Mouse (Mus musculus): ENCODE data around the gene Krt12. TPM values are rescaled to one million over a fixed set of nuclear protein-coding genes. Genes with fewer than 3 reads are reported as not detected.

Krt12 gene
- not detected in 2 replicates for polyA plus RNA-seq (2015; fragmentation: Nextera tagmentation; extraction: Ambion mirVana)

GRCm38 (mm10) chr11:99422159-99422558, at the start of gene Krt12:
TSS of gene Krt12 (minus strand) at chr11:99422259.
- H3K27me3 ChIP-seq (replicated peaks; ENCODE audit: insufficient read depth, low read length) = no peaks in the 10 kb centered on the region
- no peak for DNase-seq (ENCODE audit: low spot score)
- ATAC-seq = no peak
- no peaks in the 10 kb centered on the region for H3K9me3 ChIP-seq (ENCODE audit: low read length)
- WGBS = 79% methylated on average over 10 of the region's 10 CpGs
- no peaks in the 10 kb centered on the region for H3K36me3 ChIP-seq (ENCODE audit: insufficient read depth, low read length)
- no peak within 1 kb of the TSS for H3K4me3 ChIP-seq (ENCODE audit: low read depth, low read length)
- H3K27ac ChIP-seq (ENCODE audit: low read length) = no peak within 1 kb of the TSS
- H3K4me1 ChIP-seq (ENCODE audit: insufficient read depth, low read depth, low read length) = no peaks in the 10 kb centered on the region
- H3K9ac ChIP-seq (replicated peaks; ENCODE audit: low read depth) = no peak within 1 kb of the TSS
- TF ChIP-seq EP300 (IDR thresholded peaks at IDR 0.05) (no peak), CTCF (IDR thresholded peaks at IDR 0.05) (no peak)
- H3K4me2 ChIP-seq (replicated peaks; ENCODE audit: low read depth, low read length) = no peak within 1 kb of the TSS

- DNase-seq (ENCODE audit: low spot score) (peak; percentile 74), ATAC-seq (peak; percentile 36)
- Histone ChIP-seq H3K4me3 (ENCODE audit: low read depth, low read length) (no peak overlapping the region), H3K9ac (replicated peaks; ENCODE audit: low read depth) (no peak overlapping the region), H3K36me3 (ENCODE audit: insufficient read depth, low read length) (no peaks in the 10 kb centered on the region), H3K9me3 (ENCODE audit: low read length) (no peaks in the 10 kb centered on the region), H3K4me2 (replicated peaks; ENCODE audit: low read depth, low read length) (no peak overlapping the region), H3K27ac (ENCODE audit: low read length) (peak overlapping the region; percentile 59; the same call in 1 of the 2 replicates), H3K27me3 (replicated peaks; ENCODE audit: insufficient read depth, low read length) (no peaks in the 10 kb centered on the region), H3K4me1 (ENCODE audit: insufficient read depth, low read depth, low read length) (no peaks in the 10 kb centered on the region)
- TF ChIP-seq EP300 (IDR thresholded peaks at IDR 0.05) (no peak), CTCF (IDR thresholded peaks at IDR 0.05) (no peak)
- WGBS = 17% methylated on average over 4 of the region's 4 CpGs
Measured at GRCm38 (mm10) chr11:99469228-99469627, 47.2 kb upstream of the Krt12 start.

GRCm38 (mm10) chr11:99468566-99468965, 46.5 kb upstream of the Krt12 start:
- Histone ChIP-seq H3K9me3 (ENCODE audit: low read length) (no peaks in the 10 kb centered on the region), H3K36me3 (ENCODE audit: insufficient read depth, low read length) (no peaks in the 10 kb centered on the region), H3K4me3 (ENCODE audit: low read depth, low read length) (no peak overlapping the region), H3K27ac (ENCODE audit: low read length) (peak overlapping the region; percentile 59; the same call in 1 of the 2 replicates), H3K27me3 (replicated peaks; ENCODE audit: insufficient read depth, low read length) (no peaks in the 10 kb centered on the region), H3K9ac (replicated peaks; ENCODE audit: low read depth) (no peak overlapping the region), H3K4me1 (ENCODE audit: insufficient read depth, low read depth, low read length) (no peaks in the 10 kb centered on the region), H3K4me2 (replicated peaks; ENCODE audit: low read depth, low read length) (no peak overlapping the region)
- peak; percentile 51 for ATAC-seq
- WGBS = 51% methylated on average over 11 of the region's 11 CpGs
- peak; percentile 65 for DNase-seq (ENCODE audit: low spot score)
- TF ChIP-seq CTCF (IDR thresholded peaks at IDR 0.05) = no peak
- no peak for TF ChIP-seq EP300 (IDR thresholded peaks at IDR 0.05)

- Histone ChIP-seq H3K4me3 (ENCODE audit: low read depth, low read length) (no peak overlapping the region), H3K9ac (replicated peaks; ENCODE audit: low read depth) (no peak overlapping the region), H3K27me3 (replicated peaks; ENCODE audit: insufficient read depth, low read length) (no peaks in the 10 kb centered on the region), H3K4me2 (replicated peaks; ENCODE audit: low read depth, low read length) (no peak overlapping the region), H3K9me3 (ENCODE audit: low read length) (no peaks in the 10 kb centered on the region), H3K27ac (ENCODE audit: low read length) (peak overlapping the region; percentile 16), H3K4me1 (ENCODE audit: insufficient read depth, low read depth, low read length) (no peaks in the 10 kb centered on the region), H3K36me3 (ENCODE audit: insufficient read depth, low read length) (no peaks in the 10 kb centered on the region)
- WGBS = 5% methylated on average over 7 of the region's 7 CpGs
- peak; percentile 65 for ATAC-seq
- no peak for TF ChIP-seq CTCF (IDR thresholded peaks at IDR 0.05)
- no peak for TF ChIP-seq EP300 (IDR thresholded peaks at IDR 0.05)
- DNase-seq (ENCODE audit: low spot score) = peak; percentile 72
Measured at GRCm38 (mm10) chr11:99466316-99466715, 44.3 kb upstream of the Krt12 start.

GRCm38 (mm10) chr11:99464836-99465235, 42.8 kb upstream of the Krt12 start:
- no peak overlapping the region for H3K27ac ChIP-seq (ENCODE audit: low read length)
- no peaks in the 10 kb centered on the region for H3K36me3 ChIP-seq (ENCODE audit: insufficient read depth, low read length)
- ATAC-seq (peak; percentile 13; the same call in 1 of the 2 replicates), DNase-seq (ENCODE audit: low spot score) (peak; percentile 86)
- no peak overlapping the region for H3K4me2 ChIP-seq (replicated peaks; ENCODE audit: low read depth, low read length)
- H3K9me3 ChIP-seq (ENCODE audit: low read length) = no peaks in the 10 kb centered on the region
- H3K9ac ChIP-seq (replicated peaks; ENCODE audit: low read depth) = no peak overlapping the region
- H3K27me3 ChIP-seq (replicated peaks; ENCODE audit: insufficient read depth, low read length) = no peaks in the 10 kb centered on the region
- 3% methylated on average over 5 of the region's 5 CpGs for WGBS
- H3K4me3 ChIP-seq (ENCODE audit: low read depth, low read length) = no peak overlapping the region
- peak; percentile 26; the same call in 1 of the 2 replicates for TF ChIP-seq EP300 (IDR thresholded peaks at IDR 0.05)
- TF ChIP-seq CTCF (IDR thresholded peaks at IDR 0.05) = peak; percentile 82
- no peaks in the 10 kb centered on the region for H3K4me1 ChIP-seq (ENCODE audit: insufficient read depth, low read depth, low read length)

- ATAC-seq (no peak), DNase-seq (ENCODE audit: low spot score) (peak; percentile 81)
- H3K27ac ChIP-seq (ENCODE audit: low read length) = no peak overlapping the region
- TF ChIP-seq EP300 (IDR thresholded peaks at IDR 0.05) = no peak
- TF ChIP-seq CTCF (IDR thresholded peaks at IDR 0.05) = peak; percentile 95
- H3K4me3 ChIP-seq (ENCODE audit: low read depth, low read length) = no peak overlapping the region
- no peak overlapping the region for H3K9ac ChIP-seq (replicated peaks; ENCODE audit: low read depth)
- no peaks in the 10 kb centered on the region for H3K36me3 ChIP-seq (ENCODE audit: insufficient read depth, low read length)
- 9% methylated on average over 8 of the region's 8 CpGs for WGBS
- H3K9me3 ChIP-seq (ENCODE audit: low read length) = no peaks in the 10 kb centered on the region
- H3K4me2 ChIP-seq (replicated peaks; ENCODE audit: low read depth, low read length) = no peak overlapping the region
- H3K4me1 ChIP-seq (ENCODE audit: insufficient read depth, low read depth, low read length) = no peaks in the 10 kb centered on the region
- no peaks in the 10 kb centered on the region for H3K27me3 ChIP-seq (replicated peaks; ENCODE audit: insufficient read depth, low read length)
Measured at GRCm38 (mm10) chr11:99463155-99463554, 41.1 kb upstream of the Krt12 start.

GRCm38 (mm10) chr11:99461736-99462135, 39.7 kb upstream of the Krt12 start:
- Histone ChIP-seq H3K36me3 (ENCODE audit: insufficient read depth, low read length) (no peaks in the 10 kb centered on the region), H3K4me3 (ENCODE audit: low read depth, low read length) (no peak overlapping the region), H3K9me3 (ENCODE audit: low read length) (no peaks in the 10 kb centered on the region), H3K27me3 (replicated peaks; ENCODE audit: insufficient read depth, low read length) (no peaks in the 10 kb centered on the region), H3K27ac (ENCODE audit: low read length) (no peak overlapping the region), H3K9ac (replicated peaks; ENCODE audit: low read depth) (no peak overlapping the region), H3K4me2 (replicated peaks; ENCODE audit: low read depth, low read length) (no peak overlapping the region), H3K4me1 (ENCODE audit: insufficient read depth, low read depth, low read length) (no peaks in the 10 kb centered on the region)
- TF ChIP-seq CTCF (IDR thresholded peaks at IDR 0.05) (no peak), EP300 (IDR thresholded peaks at IDR 0.05) (no peak)
- no peak for DNase-seq (ENCODE audit: low spot score)
- ATAC-seq = no peak
- WGBS = 62% methylated on average over 7 of the region's 7 CpGs
